Mouse (Mus musculus) adrenal gland, postnatal 4 days (tissue): ENCODE measurements around the gene Map6d1. TPM values are rescaled to one million over a fixed set of nuclear protein-coding genes. Genes with fewer than 3 reads are reported as not detected.

ENCODE experiments used
- DNase-seq, 2 experiments: peaks; one replicate each; pipeline ENCODE4 v3.0.0; 2021 to 2022; ENCODE audit warnings: low spot score in 2 of 2, mixed read lengths in 2 of 2
- long read RNA-seq, 2 experiments: library from polyadenylated mRNA; stranded (forward); transcript quantifications; one replicate each; pipeline ENCODE4 v2.0.0; 2021
- total RNA-seq, 2 experiments: library from RNA; stranded (reverse); gene quantifications; 2 replicates each; pipeline ENCODE4 v1.2.3; 2021

Gene Map6d1
- 1 to 10 TPM; 5.5 to 6.9 TPM for total RNA-seq
- long read RNA-seq, experiment 1, transcript Map6d1-201 (3 exons, 3,280 nt), result major isoform, 6 of 6 reads
- long read RNA-seq, experiment 1, partial matches to known transcripts, result 0 of 6 reads
- long read RNA-seq, experiment 1, other reads (novel, unspliced or antisense), result 0 of 6 reads
- long read RNA-seq, experiment 2, partial matches to known transcripts, result 0 of 3 reads
- long read RNA-seq, experiment 2, other reads (novel, unspliced or antisense), result 2 of 3 reads

DNA sequence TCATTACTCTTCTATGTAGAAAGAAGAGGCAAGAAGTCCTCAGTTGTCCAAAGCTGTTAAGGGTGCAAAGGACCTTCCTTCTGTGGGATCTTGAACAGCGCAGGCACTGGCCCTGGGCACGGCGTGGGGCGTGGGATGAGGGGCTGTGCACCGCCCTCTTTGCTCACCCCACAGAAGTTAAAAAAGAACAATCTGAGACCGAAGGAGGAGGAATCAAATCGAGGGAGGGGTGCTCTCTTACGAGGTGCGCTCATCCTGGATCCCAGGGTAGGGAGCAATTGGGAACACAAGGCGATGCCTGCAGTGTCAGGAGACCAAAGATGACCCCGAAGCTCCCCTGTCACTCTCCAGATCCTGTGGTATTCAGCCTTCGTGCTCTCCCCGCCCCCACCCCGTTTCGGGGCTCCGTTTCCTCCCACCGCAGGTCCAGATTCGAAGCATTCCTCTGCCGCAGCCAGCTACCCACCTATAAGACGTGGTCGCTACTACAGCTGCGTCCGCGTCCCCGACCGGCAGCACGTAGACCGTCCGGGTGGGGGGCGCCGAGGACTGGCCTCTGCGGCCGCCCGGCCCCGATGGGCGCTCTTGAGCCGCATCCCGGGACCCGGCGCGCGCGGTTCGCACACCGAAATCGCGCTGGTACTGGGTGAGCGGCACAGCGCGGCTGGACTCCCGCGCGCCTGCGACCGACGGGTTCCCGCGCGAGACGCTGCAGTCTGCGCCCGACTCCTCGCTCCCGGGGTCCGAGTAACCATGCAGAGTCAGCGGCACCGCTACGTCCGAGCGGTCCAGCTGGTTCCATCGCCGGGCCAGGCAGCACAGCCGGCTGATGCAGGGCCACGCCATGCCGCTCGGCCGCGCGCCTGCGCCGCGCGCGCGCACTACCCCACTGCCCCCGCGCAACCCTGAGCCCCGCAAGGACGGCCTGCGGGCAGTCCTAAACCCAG is at the start of gene Map6d1:
Gene Map6d1, minus strand, starts transcription at position 891 of the 947 bp plus-strand sequence.
- peak in 1 of 2 experiments; percentile 31 for DNase-seq

DNA sequence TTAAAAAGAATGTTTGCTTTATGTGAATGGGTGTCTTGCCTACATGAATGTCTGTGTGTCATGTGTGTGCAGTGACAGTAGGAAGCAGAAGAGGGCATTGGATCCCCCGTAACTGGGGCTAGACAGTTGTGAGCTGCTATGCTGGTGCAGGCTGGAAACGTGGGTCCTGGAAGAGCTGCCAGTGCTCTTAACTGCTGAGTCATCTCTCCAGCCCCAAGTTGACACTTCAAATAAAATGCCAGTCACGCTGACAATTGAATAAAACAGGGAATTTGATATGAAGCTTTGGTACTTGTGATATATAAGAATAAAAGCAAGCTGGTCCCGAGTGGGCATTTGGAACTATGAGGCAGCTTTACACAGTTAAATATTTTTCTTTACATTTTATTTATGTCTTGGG is 39.1 kb upstream of the Map6d1 start:
- no peak for DNase-seq

- DNase-seq, result no peak
These were observed 38.2 kb upstream of the Map6d1 start for GRCm38 (mm10) chr16:20279395-20279794.

GRCm38 (mm10) chr16:20272994-20273393 is 31.8 kb upstream of the Map6d1 start:
- no peak for DNase-seq

DNA sequence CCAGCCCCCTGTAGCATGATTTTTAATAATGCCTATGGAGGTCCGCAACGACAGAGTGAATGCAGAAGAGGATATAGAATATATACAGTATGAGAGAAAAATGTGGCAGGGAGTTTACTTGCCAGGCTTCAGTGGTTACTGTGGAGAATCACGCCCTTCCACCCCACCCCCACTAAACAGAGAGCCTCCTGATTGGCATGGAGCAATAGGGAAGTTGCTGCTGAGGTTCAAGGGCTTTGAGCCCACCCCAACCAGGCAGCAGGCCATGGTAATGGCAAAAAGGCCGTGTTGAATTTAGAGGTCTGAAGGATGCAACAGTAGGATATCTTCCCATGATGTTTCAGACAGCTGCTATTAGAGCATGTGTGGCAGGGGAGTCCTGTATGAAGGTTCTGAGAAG is 30.2 kb upstream of the Map6d1 start:
- no peak for DNase-seq

GRCm38 (mm10) chr16:20265089-20265488 is 23.9 kb upstream of the Map6d1 start:
- no peak for DNase-seq

DNA sequence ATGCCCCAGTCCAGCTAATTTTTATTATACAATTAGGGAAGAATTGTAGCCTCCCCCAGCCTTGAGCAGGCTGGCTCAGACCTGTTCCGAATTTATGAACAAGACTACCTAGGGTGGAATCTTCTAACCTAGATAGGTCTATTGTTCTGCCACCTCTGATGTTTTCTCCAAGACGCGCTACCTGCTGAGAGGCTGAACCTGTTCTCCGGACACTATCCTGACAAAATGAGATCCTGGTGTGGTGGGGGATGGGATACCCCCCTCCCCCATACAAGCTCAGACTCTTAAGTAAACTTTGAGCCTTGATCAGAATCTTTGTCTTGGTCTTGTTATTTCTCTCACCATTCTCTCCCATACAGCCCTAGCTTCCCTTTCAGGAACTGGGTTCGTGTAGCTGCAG is 16.8 kb upstream of the Map6d1 start:
- DNase-seq, result no peak

DNA sequence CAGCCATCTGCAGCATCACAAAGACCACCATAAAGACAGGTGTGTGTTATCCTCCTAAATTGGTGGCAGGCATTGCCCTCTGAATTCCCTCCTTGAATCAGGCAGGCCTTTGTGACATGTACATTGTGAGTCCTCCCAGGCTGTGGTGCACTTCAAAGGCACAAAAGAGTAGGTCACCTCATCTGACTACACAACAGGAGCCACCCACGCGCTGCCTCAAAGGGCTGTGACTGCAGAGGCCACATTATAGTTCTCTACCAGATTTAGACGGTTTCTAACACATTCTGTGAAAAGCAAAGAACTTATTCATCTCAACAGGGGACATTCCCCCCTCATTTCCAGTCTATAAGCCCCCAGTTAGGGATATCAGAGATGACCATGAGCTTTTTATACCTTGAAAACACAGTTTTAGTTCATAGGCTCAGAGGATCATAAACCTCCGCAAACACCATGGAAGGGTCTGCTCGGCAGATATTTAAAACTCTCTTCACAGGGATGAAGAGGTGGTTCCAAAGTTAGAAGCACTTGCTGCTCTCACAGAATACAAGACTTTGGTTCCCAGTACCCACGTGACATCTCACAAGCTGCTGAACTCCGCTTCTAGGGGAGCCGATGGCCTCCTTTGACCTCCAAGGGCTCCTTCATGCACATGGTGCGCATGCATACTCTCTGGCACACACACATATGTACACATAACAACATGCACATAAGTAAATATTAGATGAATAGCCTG is 7.5 kb upstream of the Map6d1 start:
- no peak for DNase-seq

GRCm38 (mm10) chr16:20247103-20247502 is 5.9 kb upstream of the Map6d1 start:
- DNase-seq, result no peak

- no peak for DNase-seq
These were observed 2.5 kb downstream of the Map6d1 start for GRCm38 (mm10) chr16:20238646-20239045.

- DNase-seq, result peak in 1 of 2 experiments; percentile 26
These were observed 3.7 kb downstream of the Map6d1 start for GRCm38 (mm10) chr16:20237426-20237825.

- DNase-seq, result no peak
These were observed 6.8 kb downstream of the Map6d1 start for GRCm38 (mm10) chr16:20234406-20234805.

DNA sequence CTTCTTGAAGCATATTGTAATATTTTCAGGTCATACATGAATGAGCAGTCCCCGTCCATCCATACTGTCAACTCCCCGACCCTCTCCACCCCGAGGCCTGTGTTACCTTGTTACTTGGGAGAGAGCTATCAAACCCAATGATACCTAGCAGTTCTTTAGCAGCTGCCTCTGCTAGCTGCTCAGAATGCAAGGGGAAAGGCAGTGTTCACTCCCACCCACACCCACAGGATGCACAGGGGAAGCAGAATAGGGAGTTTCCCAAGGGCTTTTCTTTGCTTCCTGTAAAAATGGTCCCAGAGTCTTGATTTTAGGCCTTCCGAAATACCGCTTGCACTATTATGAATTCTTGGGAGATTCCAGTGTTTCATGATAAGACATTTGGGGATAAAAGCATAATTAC is 13.0 kb downstream of the Map6d1 start:
- DNase-seq, result no peak

DNA sequence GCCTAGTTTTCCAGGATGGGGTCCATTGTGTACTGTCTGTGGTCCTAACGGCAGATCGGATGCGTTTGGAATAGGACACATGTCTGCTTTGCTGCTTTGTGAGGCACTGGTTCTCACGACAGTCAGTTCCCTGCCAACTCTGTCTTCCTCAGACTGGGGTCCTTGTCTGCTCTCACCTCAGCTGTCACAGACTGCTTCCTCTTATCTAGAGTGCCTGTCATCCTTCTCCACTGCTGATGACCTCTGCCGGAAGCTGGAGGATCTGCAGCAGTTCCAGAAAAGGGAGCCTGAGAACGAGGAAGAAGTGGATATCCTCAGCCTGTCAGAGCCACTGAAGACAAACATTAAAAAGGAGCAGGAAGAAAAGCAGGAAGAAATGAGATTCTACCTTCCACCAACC is 13.7 kb downstream of the Map6d1 start:
- no peak for DNase-seq

DNA sequence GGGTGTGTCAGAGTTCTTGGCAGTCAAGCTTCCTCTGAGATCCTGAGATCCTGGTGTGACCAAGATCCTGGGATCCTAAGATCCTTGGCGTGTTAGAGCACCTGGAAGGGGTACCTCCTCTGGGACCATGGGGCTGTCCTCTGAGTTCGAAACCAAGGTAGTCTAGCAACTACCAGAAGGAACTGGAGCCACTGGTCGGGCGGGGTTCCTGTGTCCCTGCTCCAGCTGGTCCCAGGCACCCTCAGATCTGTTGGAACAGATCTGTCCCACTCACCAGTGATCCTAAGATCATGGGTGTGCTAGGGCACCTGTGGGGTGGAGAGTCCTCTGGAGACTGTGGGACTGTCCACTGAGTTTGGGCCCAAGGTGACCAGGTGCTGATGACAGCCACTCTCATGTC is 14.5 kb downstream of the Map6d1 start:
- DNase-seq, result no peak

GRCm38 (mm10) chr16:20222726-20223125 is 18.4 kb downstream of the Map6d1 start:
- no peak for DNase-seq

- DNase-seq, result peak in 1 of 2 experiments; percentile 25
These were observed 27.4 kb downstream of the Map6d1 start for GRCm38 (mm10) chr16:20213591-20214226.

DNA sequence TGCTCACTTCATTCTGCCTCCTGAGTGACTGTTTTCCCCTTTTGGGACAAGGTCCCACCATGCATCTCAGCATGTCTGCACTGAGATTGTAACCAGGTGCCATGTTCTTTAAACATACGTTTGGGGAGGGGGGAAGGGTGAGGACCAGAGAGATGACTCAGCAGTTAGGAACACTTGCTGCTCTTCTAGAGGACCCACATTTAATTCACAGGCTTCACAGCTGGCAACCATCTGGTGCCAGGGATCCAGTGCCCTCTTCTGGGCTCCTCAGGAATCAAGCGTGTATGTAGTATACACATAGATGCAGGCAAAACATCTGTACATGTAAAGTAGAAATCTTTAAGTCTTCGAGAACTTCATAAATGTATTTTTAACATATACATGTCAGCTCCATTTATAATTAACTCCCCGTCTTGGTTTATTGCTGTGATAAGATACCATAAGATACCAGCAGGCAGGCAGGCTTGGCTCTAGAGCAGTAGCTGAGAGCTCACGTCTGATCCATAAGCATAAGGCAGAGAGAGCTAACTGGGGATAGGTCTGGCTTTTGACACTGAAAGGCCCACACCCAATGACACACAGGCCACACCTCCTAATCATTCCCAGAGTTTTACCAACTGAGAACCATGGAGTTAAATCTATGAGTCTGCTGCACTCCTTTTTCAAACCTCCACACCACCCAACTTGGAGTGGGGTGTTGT is 41.5 kb downstream of the Map6d1 start:
- DNase-seq, result no peak

- no peak for DNase-seq
These were observed 44.2 kb downstream of the Map6d1 start for GRCm38 (mm10) chr16:20196962-20197361.

GRCm38 (mm10) chr16:20195546-20195945 is 45.6 kb downstream of the Map6d1 start:
- no peak for DNase-seq

DNA sequence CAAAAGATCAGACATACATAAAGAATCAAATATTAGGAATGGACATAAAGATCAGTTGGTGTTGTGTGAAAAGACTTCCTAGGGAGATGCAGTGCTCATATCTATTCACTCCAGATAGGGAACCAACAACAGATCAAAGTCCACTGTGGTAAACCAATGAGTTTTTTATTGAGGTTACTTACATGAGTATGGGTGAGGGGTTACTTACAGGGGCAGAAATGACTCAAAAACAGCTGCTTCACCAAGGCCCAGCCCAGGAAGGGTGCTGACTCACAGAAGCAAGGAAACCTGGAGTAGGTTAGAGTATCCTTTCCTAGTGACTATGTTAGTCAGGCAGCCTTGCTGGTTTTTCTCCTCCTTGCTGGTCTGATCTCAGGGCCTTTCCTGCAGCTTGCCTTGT is 49.1 kb downstream of the Map6d1 start:
- no peak for DNase-seq
